10 mouse cellular contexts compared by ENCODE assay signal in the genomic region with DNA sequence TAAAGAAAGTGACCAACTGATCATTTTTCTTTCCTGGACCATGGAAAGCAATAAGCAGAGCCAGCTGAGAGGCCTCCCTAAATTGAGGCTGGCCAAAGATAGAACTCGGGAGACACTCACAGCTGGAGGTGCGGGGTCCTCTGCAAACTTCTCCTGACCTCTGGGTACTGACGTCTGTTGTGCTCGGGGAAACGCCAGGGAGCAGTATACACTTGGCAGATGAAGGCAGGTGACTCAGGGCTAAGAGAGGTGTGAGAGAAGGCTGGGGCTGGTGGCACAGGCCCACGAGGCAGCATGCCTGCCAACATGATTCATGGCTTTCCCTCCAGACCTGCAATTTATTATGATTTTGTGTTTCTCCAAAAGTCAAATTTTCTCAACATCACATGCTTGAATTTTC.
DNase-seq lines count a peak whose midpoint lies in the region; ATAC-seq and TF ChIP-seq lines count a peak whose summit lies in the region.
"Had no signal": no experiment of that assay in that cellular context is flagged by ENCODE, and none has a peak within 500 bp of the region (broad histone marks: within the 10 kb centered on the region; RNA-seq: fewer than 3 reads in every experiment).

No protein-coding gene starts in this region.

- no peaks in the 10 kb centered on the region for H3K79me2 ChIP-seq in CH12.LX (replicated peaks; ENCODE audit: control insufficient read depth, extremely low read depth, insufficient read depth, poor library complexity, severe bottlenecking)

- WGBS in kidney, postnatal 0 days = 38% methylated on average over 6 of the region's 6 CpGs
- 36% methylated on average over 6 of the region's 6 CpGs for WGBS in heart, embryonic 13.5 days
- WGBS in forebrain, embryonic 12.5 days = 70% methylated on average over 6 of the region's 6 CpGs
- WGBS in midbrain, embryonic 16.5 days = 66% methylated on average over 6 of the region's 6 CpGs

- no peak overlapping the region for H3K9ac ChIP-seq in kidney, postnatal 0 days (ENCODE audit: low read depth, low read length)
- no peak overlapping the region for H3K9ac ChIP-seq in CH12.LX (ENCODE audit: insufficient read depth, low read depth)
- H3K9ac ChIP-seq in heart, embryonic 13.5 days = peak overlapping the region; percentile 6; the same call in 1 of the 2 replicates
- H3K9ac ChIP-seq in forebrain, embryonic 12.5 days = no peak overlapping the region
- no peak overlapping the region for H3K9ac ChIP-seq in midbrain, embryonic 16.5 days (ENCODE audit: low read depth, low read length)

- H3K27ac ChIP-seq in kidney, postnatal 0 days = no peak overlapping the region
- H3K27ac ChIP-seq in CH12.LX (ENCODE audit: insufficient read depth, low read depth) = no peak overlapping the region
- H3K27ac ChIP-seq in heart, embryonic 13.5 days (replicated peaks) = no peak overlapping the region
- no peak overlapping the region for H3K27ac ChIP-seq in forebrain, embryonic 12.5 days
- H3K27ac ChIP-seq in midbrain, embryonic 16.5 days (ENCODE audit: low read length) = no peak overlapping the region

- in situ Hi-C loops in CH12.LX (cut with MboI; ENCODE audit: low pct_ligation_motif_present, low pct_unique_long_range_greater_than_20kb, low sequenced_read_pairs) = loop anchor here (10.0 to 25.0 kb wide), 2 partner anchors 239 to 433 kb away; no protein-coding TSS in a partner anchor

- no peaks in the 10 kb centered on the region for H3K36me3 ChIP-seq in kidney, postnatal 0 days (ENCODE audit: insufficient read depth, low read length)
- H3K36me3 ChIP-seq in CH12.LX (replicated peaks in 1 of 2; ENCODE audit: control insufficient read depth in 1 of 2, insufficient read depth in 1 of 2, low read length in 1 of 2) = no peaks in the 10 kb centered on the region
- no peaks in the 10 kb centered on the region for H3K36me3 ChIP-seq in heart, embryonic 13.5 days
- no peaks in the 10 kb centered on the region for H3K36me3 ChIP-seq in forebrain, embryonic 12.5 days (replicated peaks)
- no peaks in the 10 kb centered on the region for H3K36me3 ChIP-seq in midbrain, embryonic 16.5 days (ENCODE audit: control insufficient read depth, insufficient read depth, low read length)

- no peaks in the 10 kb centered on the region for H3K27me3 ChIP-seq in kidney, postnatal 0 days (ENCODE audit: insufficient read depth, low read length)
- no peaks in the 10 kb centered on the region for H3K27me3 ChIP-seq in CH12.LX (replicated peaks)
- no peaks in the 10 kb centered on the region for H3K27me3 ChIP-seq in heart, embryonic 13.5 days (replicated peaks)
- H3K27me3 ChIP-seq in forebrain, embryonic 12.5 days = no peaks in the 10 kb centered on the region
- no peaks in the 10 kb centered on the region for H3K27me3 ChIP-seq in midbrain, embryonic 16.5 days (ENCODE audit: control insufficient read depth, insufficient read depth, low read depth, low read length)

- no peaks in the 10 kb centered on the region; the same call in 1 of the 2 replicates for H3K4me1 ChIP-seq in kidney, postnatal 0 days (replicated peaks; ENCODE audit: insufficient read depth, low read length)
- H3K4me1 ChIP-seq in CH12.LX (ENCODE audit: control insufficient read depth in 1 of 2, insufficient read depth in 2 of 2) = peaks cover 0 to 9% of the 10 kb centered on the region in 2 experiments; a peak in 2 of 4 replicates
- H3K4me1 ChIP-seq in heart, embryonic 13.5 days = peaks cover 25% of the 10 kb centered on the region
- peaks cover 8% of the 10 kb centered on the region for H3K4me1 ChIP-seq in forebrain, embryonic 12.5 days
- peaks cover 4% of the 10 kb centered on the region; the same call in 1 of the 2 replicates for H3K4me1 ChIP-seq in midbrain, embryonic 16.5 days (ENCODE audit: control insufficient read depth, insufficient read depth, low read length)

- no peaks in the 10 kb centered on the region for H3K9me3 ChIP-seq in kidney, postnatal 0 days (replicated peaks; ENCODE audit: low read length)
- no peaks in the 10 kb centered on the region for H3K9me3 ChIP-seq in CH12.LX (replicated peaks; ENCODE audit: low read length)
- H3K9me3 ChIP-seq in heart, embryonic 13.5 days = no peaks in the 10 kb centered on the region
- no peaks in the 10 kb centered on the region for H3K9me3 ChIP-seq in forebrain, embryonic 12.5 days
- H3K9me3 ChIP-seq in midbrain, embryonic 16.5 days (replicated peaks; ENCODE audit: control insufficient read depth, low read length, poor library complexity, severe bottlenecking) = no peaks in the 10 kb centered on the region

- no peak for TF ChIP-seq POLR2A in CH12.LX (IDR thresholded peaks at IDR 0.05; ENCODE audit: low read depth, low read length)

- TF ChIP-seq CTCF in kidney, postnatal 0 days (IDR thresholded peaks at IDR 0.05; ENCODE audit: low read depth) = peak; percentile 24; the same call in 1 of the 2 replicates
- TF ChIP-seq CTCF in CH12.LX (conservative IDR thresholded peaks at IDR 0.05 in 1 of 2, IDR thresholded peaks at IDR 0.05 in 1 of 2; ENCODE audit: low read depth in 2 of 2, low read length in 2 of 2) = 0 out of 4 replicates have a peak, but pooled peaks of 1 of the 2 experiments have one; percentile 7

- H3K4me3 ChIP-seq in kidney, postnatal 0 days (replicated peaks; ENCODE audit: low read depth, low read length) = no peak overlapping the region
- H3K4me3 ChIP-seq in CH12.LX (replicated peaks in 1 of 3; ENCODE audit: low read depth in 2 of 3, low read length in 2 of 3, poor library complexity in 1 of 3) = no peak overlapping the region
- H3K4me3 ChIP-seq in heart, embryonic 13.5 days = no peak overlapping the region
- H3K4me3 ChIP-seq in forebrain, embryonic 12.5 days (replicated peaks) = no peak overlapping the region
- H3K4me3 ChIP-seq in midbrain, embryonic 16.5 days (ENCODE audit: low read depth, low read length) = no peak overlapping the region

- no peak for DNase-seq in kidney, postnatal 0 days (ENCODE audit: low spot score)
- DNase-seq in kidney, postnatal 25 days = no peak
- no peak for DNase-seq in CH12.LX (ENCODE audit: extremely low read depth)
- peak; percentile 35 for DNase-seq in adrenal gland, postnatal 25 days
- DNase-seq: kidney, postnatal 36 days; thymus, adult 2 months had no signal

- dilution Hi-C loops in CH12.LX (cut with MboI; ENCODE audit: extremely low pct_ligation_motif_present, extremely low pct_unique_long_range_greater_than_20kb, low sequenced_read_pairs) = no loop called here

- no peak overlapping the region for H3K4me2 ChIP-seq in kidney, postnatal 0 days (ENCODE audit: low read length)
- no peak overlapping the region for H3K4me2 ChIP-seq in CH12.LX (ENCODE audit: insufficient read depth, low read depth, poor library complexity, severe bottlenecking)
- H3K4me2 ChIP-seq in heart, embryonic 13.5 days = no peak overlapping the region
- H3K4me2 ChIP-seq in forebrain, embryonic 12.5 days = no peak overlapping the region
- no peak overlapping the region for H3K4me2 ChIP-seq in midbrain, embryonic 16.5 days (ENCODE audit: low read length)

- no peak for TF ChIP-seq EP300 in CH12.LX (IDR thresholded peaks at IDR 0.05; ENCODE audit: low read length)

- peak; percentile 15 for TF ChIP-seq RAD21 in CH12.LX (IDR thresholded peaks at IDR 0.05; ENCODE audit: low read depth, low read length)

- ATAC-seq in kidney, postnatal 0 days (replicated peaks; ENCODE audit: low FRiP score, low read depth) = no peak
- no peak for ATAC-seq in heart, embryonic 13.5 days (ENCODE audit: extremely low read depth, insufficient number of reproducible peaks, low FRiP score, low TSS enrichment)
- ATAC-seq in forebrain, embryonic 12.5 days (ENCODE audit: low FRiP score) = no peak
- ATAC-seq in midbrain, embryonic 16.5 days = no peak
- ATAC-seq: hindbrain, embryonic 16.5 days had no signal

TF ChIP-seq in CH12.LX, 34 proteins besides CTCF, POLR2A, EP300 and RAD21:
- TF ChIP-seq ZNF384 (IDR thresholded peaks at IDR 0.05; ENCODE audit: low read depth, low read length) (no peak), SIN3A (IDR thresholded peaks at IDR 0.05; ENCODE audit: low read length) (no peak), MAX (IDR thresholded peaks at IDR 0.05; ENCODE audit: low read length) (no peak), TBP (conservative IDR thresholded peaks at IDR 0.05; ENCODE audit: low read depth, low read length) (no peak), TCF12 (IDR thresholded peaks at IDR 0.05; ENCODE audit: low read depth, low read length) (no peak), ZMIZ1 (IDR thresholded peaks at IDR 0.05; ENCODE audit: low read depth, low read length) (no peak), ELF1 (IDR thresholded peaks at IDR 0.05; ENCODE audit: low read depth, low read length) (no peak), UBTF (IDR thresholded peaks at IDR 0.05; ENCODE audit: low read depth, low read length) (no peak), NELFE (IDR thresholded peaks at IDR 0.05; ENCODE audit: low read depth, low read length) (no peak), CHD2 (IDR thresholded peaks at IDR 0.05; ENCODE audit: low read length) (no peak), MEF2A (IDR thresholded peaks at IDR 0.05; ENCODE audit: borderline replicate concordance, low read depth, low read length) (no peak), MAFK (IDR thresholded peaks at IDR 0.05; ENCODE audit: insufficient replicate concordance, low read length) (no peak), POLR2AphosphoS2 (IDR thresholded peaks at IDR 0.05; ENCODE audit: low read depth, low read length) (no peak)
